Mouse (Mus musculus) intestine, embryonic 15.5 days (tissue): ENCODE results near the gene Myh3. TPM values are rescaled to one million over a fixed set of nuclear protein-coding genes. Genes with fewer than 3 reads are reported as not detected.
A peak's percentile ranks its signal among the peaks of the same experiment; 100 is the strongest.
"Not testable (repeated sequence)": the region's sequence is repeated elsewhere in the genome, so short reads cannot be mapped to it uniquely, and the experiment has no call there.

Experiments
- ATAC-seq: fragments of 200-750 bp; cut with Nextera tagmentation; 2 replicates; pipeline ENCODE4 v1.8.0; 2017; ENCODE audit warnings: moderate TSS enrichment, moderate library complexity
- H3K27ac ChIP-seq: fragments of 300-500 bp; sonication (generic); 2 replicates; pipeline ENCODE4 v1.5.1; 2015; ENCODE audit warnings: mild to moderate bottlenecking, inconsistent platforms
- H3K27me3 ChIP-seq: fragments of 300-500 bp; sonication (generic); replicated peaks from 2 replicates; pipeline ENCODE4 v1.6.1; 2015; ENCODE audit warnings: inconsistent platforms
- H3K36me3 ChIP-seq: fragments of 300-500 bp; sonication (generic); 2 replicates; pipeline ENCODE4 v1.6.1; 2015; ENCODE audit warnings: inconsistent platforms
- H3K4me1 ChIP-seq: fragments of 300-500 bp; sonication (generic); replicated peaks from 2 replicates; pipeline ENCODE4 v1.6.1; 2015; ENCODE audit warnings: inconsistent platforms
- H3K4me2 ChIP-seq: fragments of 300-500 bp; sonication (generic); replicated peaks from 2 replicates; pipeline ENCODE4 v1.6.1; 2015; ENCODE audit warnings: mild to moderate bottlenecking, inconsistent platforms
- H3K4me3 ChIP-seq: fragments of 300-500 bp; sonication (generic); replicated peaks from 2 replicates; pipeline ENCODE4 v1.5.1; 2015; ENCODE audit warnings: inconsistent platforms
- H3K9ac ChIP-seq: fragments of 300-500 bp; sonication (generic); 2 replicates; pipeline ENCODE4 v1.6.1; 2015; ENCODE audit warnings: inconsistent platforms
- H3K9me3 ChIP-seq: fragments of 300-500 bp; sonication (generic); 2 replicates; pipeline ENCODE4 v1.6.1; 2016; ENCODE audit warnings: inconsistent platforms
- WGBS: fragments of 180-500 bp; shearing (Covaris S2); methylation state at CpG from one replicate; pipeline ENCODE4 v1.1.7; 2015; 5-methylcytosine and 5-hydroxymethylcytosine counted together
- polyA plus RNA-seq: library from polyadenylated mRNA; unstranded; fragments of >200 nt; fragmentation: Nextera tagmentation; extraction: Ambion mirVana; gene quantifications from 2 replicates; pipeline ENCODE4 v1.2.1, GENCODE M21; 2015

Myh3 gene
- polyA plus RNA-seq, 1 experiment from 2014 or later: 1.2 TPM

DNA sequence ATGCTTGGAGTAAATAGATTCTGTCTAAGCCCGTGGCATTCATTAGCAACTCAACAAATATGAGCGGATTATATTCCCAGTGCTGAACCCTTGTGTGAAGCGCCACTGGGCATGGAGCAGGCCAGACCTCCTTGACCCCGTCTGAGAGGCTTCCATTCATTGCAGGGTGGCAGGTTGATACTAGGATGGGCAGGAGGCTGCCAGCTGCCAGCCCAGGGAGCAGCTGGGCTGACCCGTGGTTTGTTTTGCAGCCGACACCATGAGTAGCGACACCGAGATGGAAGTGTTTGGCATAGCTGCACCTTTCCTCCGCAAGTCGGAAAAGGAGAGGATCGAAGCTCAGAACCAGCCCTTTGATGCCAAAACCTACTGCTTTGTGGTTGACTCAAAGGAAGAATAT lies 1.6 kb downstream of the Myh3 start:
- Histone ChIP-seq H3K9me3 (no peaks in the 10 kb centered on the region), H3K36me3 (no peaks in the 10 kb centered on the region), H3K27me3 (peaks cover 10% of the 10 kb centered on the region), H3K4me1 (0 out of 2 replicates have a peak, but pooled peaks cover 8% of the 10 kb centered on the region), H3K4me3 (no peak overlapping the region), H3K27ac (no peak overlapping the region), H3K4me2 (no peak overlapping the region), H3K9ac (no peak overlapping the region)
- ATAC-seq: no peak
- WGBS: 64% methylated on average over 11 of the region's 11 CpGs

DNA sequence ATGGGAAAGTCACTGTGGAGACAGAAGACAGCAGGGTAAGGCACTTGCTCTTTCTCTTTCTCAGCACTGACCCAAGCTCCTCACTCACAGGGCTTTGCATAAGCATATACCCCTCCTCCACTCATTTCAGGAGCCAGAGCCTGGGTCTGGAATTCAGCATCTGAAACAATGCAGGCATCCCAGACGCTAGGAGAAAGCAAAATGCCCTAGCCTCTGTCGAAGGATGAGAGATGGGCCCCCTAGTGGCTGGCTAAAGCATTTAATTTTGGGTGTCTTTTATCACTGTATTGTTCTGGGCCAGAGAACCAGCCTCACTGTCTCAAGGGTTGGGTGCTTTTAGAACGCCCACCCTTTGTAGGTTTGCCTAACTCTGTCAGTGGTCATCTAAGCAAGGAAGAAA lies 2.1 kb downstream of the Myh3 start:
- no peak overlapping the region for H3K9ac ChIP-seq
- WGBS: 14% methylated on average over 3 of the region's 3 CpGs
- peak; percentile 37; the same call in 1 of the 2 replicates for ATAC-seq

DNA sequence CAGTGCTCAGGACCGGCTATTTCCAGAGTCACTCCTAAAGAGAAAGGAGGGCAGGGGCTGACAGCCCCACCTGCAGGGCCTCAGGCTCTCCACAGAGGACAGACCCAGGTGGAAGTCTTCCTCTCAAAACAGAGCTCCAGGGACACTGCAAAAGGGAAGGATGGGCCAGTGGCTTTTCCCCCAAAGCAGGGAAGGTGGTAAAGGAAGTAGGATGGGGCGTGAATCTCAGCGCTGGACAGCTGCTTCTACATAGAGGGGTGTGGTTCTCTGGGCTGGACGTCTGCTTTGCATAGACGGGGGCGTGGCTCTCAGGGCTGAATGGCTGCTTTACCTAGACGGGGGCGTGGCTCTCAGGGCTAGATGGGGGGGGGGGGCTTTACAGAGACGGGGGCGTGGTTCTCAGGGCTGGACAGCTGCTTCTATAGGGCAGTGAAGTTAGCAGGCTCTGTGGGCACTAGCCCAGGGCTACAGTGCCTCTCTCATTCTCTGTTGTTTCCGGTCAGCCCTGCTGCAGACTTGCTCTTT lies 3.1 kb downstream of the Myh3 start:
- peaks cover 10% of the 10 kb centered on the region for H3K27me3 ChIP-seq
- 4% methylated on average over 9 of the region's 11 CpGs for whole genome bisulfite sequencing
- peak; percentile 93 for ATAC-seq

More for the DNA sequence above, 2.1 kb downstream of the Myh3 start:
- Histone ChIP-seq H3K27ac (no peak overlapping the region), H3K36me3 (no peaks in the 10 kb centered on the region), H3K4me2 (no peak overlapping the region), H3K4me3 (no peak overlapping the region), H3K4me1 (0 out of 2 replicates have a peak, but pooled peaks cover 4% of the 10 kb centered on the region), H3K9me3 (no peaks in the 10 kb centered on the region), H3K27me3 (peaks cover 10% of the 10 kb centered on the region)

DNA sequence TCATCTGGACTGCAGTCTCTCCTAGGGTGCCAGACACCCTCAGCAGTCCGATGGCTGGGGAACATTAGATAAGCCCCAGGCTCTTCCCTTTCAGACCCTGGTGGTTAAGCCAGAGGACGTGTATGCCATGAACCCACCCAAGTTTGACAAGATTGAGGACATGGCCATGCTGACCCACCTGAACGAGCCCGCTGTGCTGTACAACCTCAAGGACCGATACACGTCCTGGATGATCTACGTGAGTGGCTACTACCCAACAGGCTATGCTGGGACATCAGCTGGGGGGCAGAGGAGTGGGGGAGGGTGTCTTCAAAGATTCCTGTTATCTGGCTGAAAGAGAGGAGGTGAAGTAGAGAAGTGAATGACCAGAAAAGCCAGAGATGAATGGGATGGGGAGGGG lies 4.1 kb downstream of the Myh3 start:
- Histone ChIP-seq H3K9me3 (no peaks in the 10 kb centered on the region), H3K4me3 (no peak overlapping the region), H3K4me2 (no peak overlapping the region), H3K9ac (no peak overlapping the region), H3K4me1 (0 out of 2 replicates have a peak, but pooled peaks cover 10% of the 10 kb centered on the region), H3K27ac (no peak overlapping the region), H3K27me3 (peaks cover 10% of the 10 kb centered on the region), H3K36me3 (no peaks in the 10 kb centered on the region)
- ATAC-seq: no peak
- WGBS: 81% methylated on average over 7 of the region's 7 CpGs

More for the DNA sequence above, 3.1 kb downstream of the Myh3 start:
- Histone ChIP-seq H3K9ac (no peak overlapping the region), H3K4me2 (peak overlapping the region; percentile 43), H3K4me1 (0 out of 2 replicates have a peak, but pooled peaks cover 6% of the 10 kb centered on the region), H3K36me3 (no peaks in the 10 kb centered on the region), H3K27ac (no peak overlapping the region), H3K9me3 (no peaks in the 10 kb centered on the region), H3K4me3 (no peak overlapping the region)

DNA sequence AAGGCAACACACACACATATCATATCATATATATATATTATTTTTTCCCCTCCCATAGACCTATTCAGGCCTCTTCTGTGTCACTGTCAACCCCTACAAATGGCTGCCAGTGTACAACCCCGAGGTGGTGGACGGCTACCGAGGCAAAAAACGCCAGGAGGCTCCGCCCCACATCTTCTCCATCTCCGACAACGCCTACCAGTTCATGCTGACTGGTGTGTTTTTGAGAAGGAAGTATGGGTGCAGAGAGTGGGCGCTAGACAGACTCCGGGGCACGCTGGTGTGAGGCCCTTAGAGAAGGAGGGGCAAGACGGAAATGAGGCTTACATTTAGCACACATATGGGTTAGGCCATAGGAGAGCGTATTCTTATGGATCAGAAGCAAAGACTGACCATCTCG lies 4.7 kb downstream of the Myh3 start:
- Histone ChIP-seq H3K27ac (no peak overlapping the region), H3K27me3 (peaks cover 10% of the 10 kb centered on the region), H3K4me3 (no peak overlapping the region), H3K4me2 (no peak overlapping the region), H3K9me3 (no peaks in the 10 kb centered on the region), H3K4me1 (0 out of 2 replicates have a peak, but pooled peaks cover 10% of the 10 kb centered on the region), H3K9ac (no peak overlapping the region), H3K36me3 (no peaks in the 10 kb centered on the region)
- 83% methylated on average over 13 of the region's 13 CpGs for WGBS
- ATAC-seq: no peak

DNA sequence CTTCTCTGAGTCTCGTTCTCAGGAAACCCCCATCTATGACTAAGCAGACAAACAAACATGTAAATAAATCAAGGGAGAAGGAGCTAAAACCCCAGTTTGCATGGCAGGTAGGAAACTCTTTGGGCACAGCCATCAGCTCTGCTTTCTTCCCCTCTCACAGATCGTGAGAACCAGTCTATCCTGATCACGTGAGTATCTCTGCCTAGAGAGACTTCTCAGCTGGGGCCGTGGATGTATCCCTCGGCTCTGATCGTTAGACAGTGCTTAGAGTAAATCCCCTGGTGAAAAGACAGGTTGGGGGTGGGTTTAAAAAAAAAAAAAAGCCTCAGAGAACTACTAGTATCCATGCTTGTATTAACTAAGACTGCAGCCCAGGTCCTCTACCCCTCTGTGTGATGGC lies 5.1 kb downstream of the Myh3 start:
- H3K36me3 ChIP-seq: no peaks in the 10 kb centered on the region
- H3K4me2 ChIP-seq: no peak overlapping the region
- no peaks in the 10 kb centered on the region for H3K9me3 ChIP-seq
- peaks cover 10% of the 10 kb centered on the region for H3K27me3 ChIP-seq
- H3K27ac ChIP-seq: no peak overlapping the region
- no peak overlapping the region for H3K9ac ChIP-seq
- no peak for ATAC-seq
- H3K4me3 ChIP-seq: no peak overlapping the region
- 0 out of 2 replicates have a peak, but pooled peaks cover 10% of the 10 kb centered on the region for H3K4me1 ChIP-seq
- 74% methylated on average over 6 of the region's 6 CpGs for WGBS

DNA sequence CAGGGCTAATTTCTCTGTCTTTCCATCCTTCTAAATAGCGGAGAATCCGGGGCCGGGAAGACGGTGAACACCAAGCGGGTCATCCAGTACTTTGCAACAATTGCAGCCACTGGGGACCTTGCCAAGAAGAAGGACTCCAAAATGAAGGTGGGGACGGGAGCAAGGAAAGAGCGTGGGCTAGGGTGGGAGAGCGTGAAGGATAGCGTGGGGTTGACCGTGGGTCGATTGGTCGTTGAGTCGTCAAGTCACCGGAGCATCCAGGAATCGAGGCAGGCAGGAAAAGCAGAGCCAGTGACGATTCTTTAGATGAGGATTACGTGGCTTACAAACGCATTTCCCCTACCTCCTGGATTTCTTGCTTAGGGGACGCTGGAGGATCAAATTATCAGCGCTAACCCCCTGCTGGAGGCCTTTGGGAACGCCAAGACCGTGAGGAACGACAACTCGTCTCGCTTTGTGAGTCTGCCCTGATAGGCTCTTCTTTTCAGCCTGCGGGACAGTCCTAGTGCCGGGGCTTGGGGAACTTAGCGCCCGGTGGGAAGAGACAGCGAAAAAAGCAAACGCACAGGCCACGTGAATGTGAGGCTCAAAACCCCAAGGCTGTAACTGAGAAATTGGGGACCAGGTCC lies 5.7 kb downstream of the Myh3 start:
- no peak for ATAC-seq
- H3K9ac ChIP-seq: no peak overlapping the region
- H3K27me3 ChIP-seq: peaks cover 10% of the 10 kb centered on the region
- WGBS: 46% methylated on average over 32 of the region's 32 CpGs
- 0 out of 2 replicates have a peak, but pooled peaks cover 10% of the 10 kb centered on the region for H3K4me1 ChIP-seq
- H3K9me3 ChIP-seq: no peaks in the 10 kb centered on the region
- no peak overlapping the region for H3K4me3 ChIP-seq
- H3K27ac ChIP-seq: no peak overlapping the region
- no peak overlapping the region for H3K4me2 ChIP-seq
- H3K36me3 ChIP-seq: no peaks in the 10 kb centered on the region

DNA sequence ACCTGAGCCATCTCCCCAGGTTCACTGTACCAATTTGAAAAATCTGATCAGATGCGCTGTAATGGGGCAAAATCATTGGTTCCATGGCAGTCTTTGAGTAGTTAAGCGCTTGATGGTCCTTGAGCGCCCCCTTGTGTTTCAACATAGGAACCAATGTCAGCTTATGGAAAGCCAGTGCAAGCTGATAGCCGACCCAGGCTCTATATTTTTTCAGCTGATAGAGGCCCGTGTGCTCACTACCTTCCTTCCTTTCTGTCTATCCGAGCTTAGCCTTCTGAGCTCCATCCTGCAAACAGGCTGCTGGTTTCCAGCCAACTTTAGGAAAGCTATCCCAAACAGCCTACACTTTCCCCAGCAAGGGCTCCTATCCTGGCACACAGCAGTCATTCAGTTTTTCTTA lies 7.4 kb downstream of the Myh3 start:
- peak; percentile 29; the same call in 1 of the 2 replicates for ATAC-seq
- H3K27ac ChIP-seq: no peak overlapping the region
- no peaks in the 10 kb centered on the region for H3K36me3 ChIP-seq
- WGBS: 6% methylated on average over 6 of the region's 6 CpGs
- 0 out of 2 replicates have a peak, but pooled peaks cover 10% of the 10 kb centered on the region for H3K4me1 ChIP-seq
- no peaks in the 10 kb centered on the region for H3K9me3 ChIP-seq
- H3K4me2 ChIP-seq: no peak overlapping the region
- H3K9ac ChIP-seq: no peak overlapping the region
- peaks cover 10% of the 10 kb centered on the region for H3K27me3 ChIP-seq
- H3K4me3 ChIP-seq: no peak overlapping the region

DNA sequence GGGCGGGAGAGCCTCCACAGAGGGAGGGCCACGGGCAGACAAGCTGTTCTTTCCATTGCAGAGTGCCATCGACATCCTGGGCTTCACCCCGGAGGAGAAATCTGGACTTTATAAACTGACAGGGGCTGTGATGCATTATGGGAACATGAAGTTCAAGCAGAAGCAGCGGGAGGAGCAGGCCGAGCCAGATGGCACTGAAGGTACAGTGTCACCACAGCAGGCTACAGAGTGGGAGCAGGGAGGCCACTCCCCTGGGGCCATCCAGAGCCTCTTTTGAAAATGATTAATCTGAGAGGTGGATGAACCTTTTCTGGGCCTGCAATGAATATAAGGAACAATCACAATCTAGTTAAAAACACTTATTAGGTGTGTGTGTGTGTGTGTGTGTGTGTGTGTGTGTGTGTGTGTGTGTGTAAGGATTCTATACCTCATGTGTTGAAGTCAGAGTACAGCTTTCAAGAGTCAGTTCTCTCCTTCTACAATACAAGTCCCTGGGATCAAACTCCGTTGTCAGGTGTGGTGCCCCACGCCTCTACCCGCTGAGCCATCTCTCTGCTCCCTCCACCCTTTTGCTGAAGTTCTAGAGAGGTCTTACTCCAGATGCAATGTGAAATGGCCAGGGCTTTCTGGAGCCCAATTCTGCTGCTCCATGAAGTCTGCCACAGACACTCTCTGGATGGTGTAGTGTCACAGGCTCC lies 8.5 kb downstream of the Myh3 start:
- Histone ChIP-seq H3K36me3 (no peaks in the 10 kb centered on the region), H3K4me2 (no peak overlapping the region), H3K4me3 (no peak overlapping the region), H3K9ac (0 out of 2 replicates have a peak overlapping the region, but pooled peaks have one; percentile 13), H3K27ac (no peak overlapping the region), H3K4me1 (0 out of 2 replicates have a peak, but pooled peaks cover 6% of the 10 kb centered on the region), H3K9me3 (no peaks in the 10 kb centered on the region), H3K27me3 (peaks cover 10% of the 10 kb centered on the region)
- 42% methylated on average over 9 of the region's 9 CpGs for WGBS
- peak; percentile 74 for ATAC-seq

DNA sequence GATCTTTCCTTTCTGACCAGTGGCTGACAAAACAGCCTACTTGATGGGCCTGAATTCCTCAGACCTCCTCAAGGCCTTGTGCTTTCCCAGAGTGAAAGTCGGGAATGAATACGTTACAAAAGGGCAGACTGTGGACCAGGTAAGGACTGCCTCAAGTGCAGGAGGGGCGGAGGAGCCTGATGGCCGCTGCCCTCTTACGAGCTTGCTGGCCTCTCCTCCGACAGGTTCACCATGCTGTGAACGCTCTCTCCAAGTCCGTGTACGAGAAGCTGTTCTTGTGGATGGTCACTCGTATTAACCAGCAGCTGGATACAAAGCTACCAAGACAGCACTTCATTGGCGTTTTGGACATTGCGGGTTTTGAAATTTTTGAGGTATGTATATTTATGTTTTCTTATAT lies 9.1 kb downstream of the Myh3 start:
- H3K4me1 ChIP-seq: 0 out of 2 replicates have a peak, but pooled peaks cover 6% of the 10 kb centered on the region
- no peak overlapping the region for H3K4me3 ChIP-seq
- no peak for ATAC-seq
- H3K9ac ChIP-seq: no peak overlapping the region
- no peak overlapping the region for H3K27ac ChIP-seq
- H3K27me3 ChIP-seq: peaks cover 10% of the 10 kb centered on the region
- H3K4me2 ChIP-seq: no peak overlapping the region
- 87% methylated on average over 12 of the region's 12 CpGs for WGBS
- H3K9me3 ChIP-seq: no peaks in the 10 kb centered on the region
- no peaks in the 10 kb centered on the region for H3K36me3 ChIP-seq

DNA sequence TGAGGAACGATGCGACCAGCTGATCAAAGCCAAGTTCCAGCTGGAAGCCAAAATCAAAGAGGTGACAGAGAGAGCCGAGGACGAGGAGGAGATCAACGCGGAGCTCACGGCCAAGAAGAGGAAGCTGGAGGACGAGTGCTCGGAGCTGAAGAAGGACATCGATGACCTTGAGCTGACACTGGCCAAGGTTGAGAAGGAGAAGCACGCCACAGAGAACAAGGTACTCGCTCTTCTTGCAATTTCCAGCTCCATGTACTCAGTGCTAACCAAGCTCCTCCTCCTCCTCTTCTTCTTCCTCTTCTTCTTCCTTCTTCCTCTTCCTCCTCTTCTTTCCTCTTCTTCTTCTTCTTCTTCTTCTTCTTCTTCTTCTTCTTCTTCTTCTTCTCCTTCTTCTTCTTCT lies 14.3 kb downstream of the Myh3 start:
- not testable (repeated sequence) for H3K9me3 ChIP-seq, H3K4me3 ChIP-seq, H3K27ac ChIP-seq, H3K4me1 ChIP-seq, H3K27me3 ChIP-seq, H3K9ac ChIP-seq, H3K4me2 ChIP-seq, H3K36me3 ChIP-seq, ATAC-seq
- 86% methylated on average over 12 of the region's 12 CpGs for WGBS

DNA sequence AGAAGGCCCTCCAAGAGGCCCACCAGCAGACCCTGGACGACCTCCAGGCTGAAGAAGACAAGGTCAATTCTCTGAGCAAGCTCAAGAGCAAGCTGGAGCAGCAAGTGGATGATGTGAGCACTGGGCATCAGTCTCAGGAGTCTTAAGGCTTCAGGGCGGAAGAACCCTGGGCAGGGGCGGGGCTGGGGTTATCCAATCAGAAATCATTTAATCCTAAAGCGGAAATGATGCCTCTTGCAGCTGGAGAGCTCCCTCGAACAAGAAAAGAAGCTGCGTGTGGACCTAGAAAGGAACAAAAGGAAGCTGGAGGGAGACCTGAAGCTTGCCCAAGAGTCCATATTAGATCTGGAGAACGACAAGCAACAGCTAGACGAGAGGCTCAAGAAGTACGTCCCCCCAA lies 15.1 kb downstream of the Myh3 start:
- H3K9me3 ChIP-seq: no peaks in the 10 kb centered on the region
- no peak overlapping the region for H3K9ac ChIP-seq
- no peak for ATAC-seq
- WGBS: 74% methylated on average over 9 of the region's 9 CpGs
- H3K4me3 ChIP-seq: no peak overlapping the region
- no peak overlapping the region for H3K27ac ChIP-seq
- no peaks in the 10 kb centered on the region for H3K36me3 ChIP-seq
- H3K4me2 ChIP-seq: no peak overlapping the region
- H3K27me3 ChIP-seq: no peaks in the 10 kb centered on the region
- no peaks in the 10 kb centered on the region for H3K4me1 ChIP-seq
